Mouse (Mus musculus): ENCODE results near the gene Gm614.

Gene Gm614

DNA sequence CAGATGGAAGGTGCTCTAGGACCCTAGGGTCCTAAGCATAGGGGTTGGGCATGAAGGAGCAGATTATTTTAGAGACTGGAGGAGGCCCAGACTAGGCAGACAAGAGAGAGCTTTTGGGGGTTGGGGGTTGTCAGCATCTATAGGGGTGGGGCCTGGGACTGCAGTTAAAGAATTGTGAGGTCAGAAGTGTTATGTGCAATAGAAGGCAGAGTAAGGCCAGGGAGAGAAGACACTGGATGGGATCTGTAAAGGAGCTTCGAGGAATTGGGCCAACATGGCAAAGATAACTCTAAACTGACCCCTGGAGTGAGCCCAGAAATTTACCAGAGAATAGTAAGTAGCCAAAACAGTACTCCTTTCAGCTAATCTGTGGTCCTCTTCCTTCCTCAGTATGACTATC lies at the start of gene Gm614:
Gene Gm614, minus strand, starts transcription at position 101 of the 400 bp plus-strand sequence.
- no peak for DNase-seq (ENCODE audit: low spot score)

DNA sequence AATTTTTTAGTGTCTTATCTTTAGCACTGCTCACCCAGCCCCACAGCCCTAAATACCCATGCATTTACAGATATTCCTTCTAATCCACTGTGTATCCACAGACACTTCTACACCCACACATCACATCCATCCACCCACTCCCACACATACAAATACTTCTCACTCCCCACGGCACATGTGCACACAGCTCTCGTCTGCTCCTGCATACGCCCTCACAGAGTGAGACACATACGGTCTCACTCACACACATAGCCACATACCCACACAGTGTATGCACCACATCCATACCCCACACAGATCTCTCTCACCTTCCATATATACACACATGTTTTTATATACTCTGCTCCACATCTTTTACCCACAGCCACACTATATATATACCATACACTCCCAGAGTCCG lies 45.5 kb upstream of the Gm614 start:
- no peak for DNase-seq (ENCODE audit: low spot score)

DNA sequence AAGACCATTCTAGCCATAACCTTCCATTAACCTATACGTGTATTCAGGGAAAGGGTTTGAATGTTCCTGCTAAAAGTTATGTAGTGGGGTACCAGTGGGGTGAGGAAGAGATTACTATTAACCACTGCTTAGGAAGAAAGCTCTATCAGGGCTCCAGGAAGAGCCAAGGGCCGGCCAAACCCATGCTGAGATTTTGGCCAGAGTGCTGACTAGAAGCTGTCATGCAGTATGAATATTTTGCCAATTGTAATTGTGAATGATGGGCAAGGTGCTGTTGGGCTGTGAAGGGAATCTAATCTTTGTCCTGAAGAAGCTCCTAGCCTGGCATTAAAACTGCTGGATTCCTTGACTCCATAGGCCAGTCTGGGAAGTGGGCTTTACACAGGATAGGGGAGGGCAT lies 40.9 kb upstream of the Gm614 start:
- no peak for DNase-seq (ENCODE audit: low spot score)

DNA sequence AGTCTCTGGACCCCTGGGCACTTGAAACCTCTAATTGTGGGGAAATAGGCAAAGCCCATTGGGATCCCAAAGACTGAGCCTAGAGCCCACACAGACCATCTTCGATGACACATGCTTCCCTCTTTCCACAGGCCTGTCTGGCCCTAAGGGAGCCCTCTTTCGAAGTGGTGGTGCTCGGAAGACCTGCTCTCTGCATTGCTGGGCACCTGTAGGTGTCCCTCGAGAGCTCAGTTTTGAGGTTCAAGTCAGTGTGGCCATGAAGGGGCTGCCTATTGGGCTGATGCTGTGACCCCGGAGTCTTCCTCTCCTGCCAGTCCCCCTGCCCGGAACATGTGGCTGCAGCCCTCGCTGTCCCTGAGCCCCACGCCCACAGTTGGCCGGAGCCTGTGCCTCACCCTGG lies 37.9 kb upstream of the Gm614 start:
- DNase-seq (ENCODE audit: low spot score): no peak

DNA sequence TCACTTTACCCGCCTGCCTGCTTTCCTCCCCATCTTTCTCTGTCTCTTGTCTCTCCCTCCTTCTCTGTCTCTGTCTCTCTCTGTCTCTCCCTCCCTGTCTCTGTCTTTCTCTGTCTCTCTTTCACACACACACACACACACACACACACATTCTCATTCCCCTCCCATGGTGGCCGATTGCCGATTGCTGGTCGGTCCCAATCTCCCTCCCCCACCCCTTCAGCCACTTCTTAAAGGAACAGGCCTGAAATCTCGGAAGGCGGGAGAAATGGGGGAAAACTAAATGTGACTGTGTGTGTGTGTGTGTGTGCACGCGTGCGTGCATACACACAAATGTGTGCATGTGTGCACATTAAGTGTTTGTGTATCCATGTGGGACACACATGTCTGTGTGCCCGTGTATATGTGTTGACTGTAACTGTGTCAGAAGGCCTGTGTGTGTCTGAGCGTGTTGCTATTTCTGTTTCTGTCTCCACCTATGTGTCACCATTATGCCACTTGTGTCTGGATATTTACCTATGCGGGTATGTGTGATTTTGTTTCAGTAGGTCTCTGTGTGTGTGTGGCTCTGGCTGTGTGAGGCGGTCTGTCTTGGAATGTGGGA lies 36.7 kb upstream of the Gm614 start:
- no peak for DNase-seq (ENCODE audit: low spot score)

DNA sequence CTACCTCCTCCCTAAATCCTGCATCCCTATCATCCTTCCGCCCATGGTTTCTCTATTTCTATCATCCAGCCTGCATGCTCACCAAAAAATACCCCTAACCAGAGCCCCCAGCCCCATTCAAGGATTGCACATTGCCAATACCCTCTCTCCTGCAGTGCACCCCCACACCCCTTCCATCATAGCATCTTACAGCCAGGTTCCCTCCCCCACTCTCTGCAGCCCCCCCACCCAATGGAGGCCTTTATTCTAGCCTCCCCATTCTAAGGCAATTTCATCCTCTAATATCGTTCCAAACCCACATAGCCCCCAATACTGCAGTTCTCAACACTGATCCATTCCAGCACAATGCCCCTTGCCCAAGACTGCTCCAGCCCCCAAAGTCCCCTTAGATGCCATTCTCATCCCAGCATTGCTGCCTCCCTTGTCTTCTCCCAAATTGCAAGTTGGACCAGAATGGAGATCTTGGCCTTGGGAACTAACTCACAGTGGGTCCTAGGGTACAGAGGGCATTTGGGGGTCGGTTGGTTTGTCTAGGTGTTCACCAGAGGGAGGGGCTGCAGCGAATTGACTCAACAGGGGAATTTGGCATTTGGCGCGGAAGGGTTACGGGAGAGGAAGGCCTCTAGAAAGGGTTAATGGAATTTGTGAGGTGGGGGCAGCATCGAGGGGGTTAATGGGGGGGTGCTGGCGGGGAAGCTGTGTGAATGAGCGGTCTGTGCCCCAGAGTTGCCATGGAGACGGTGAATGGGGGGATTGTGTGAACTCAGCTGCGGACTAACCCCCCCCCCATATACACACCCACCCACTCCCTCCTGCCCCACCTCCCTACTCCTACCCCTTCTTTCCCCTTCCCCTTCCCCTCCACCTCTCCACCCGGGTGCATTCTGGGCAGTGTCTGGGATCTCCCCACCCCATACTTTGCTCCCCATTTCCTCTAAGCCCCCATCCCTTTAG lies 36.0 kb upstream of the Gm614 start:
- no peak for DNase-seq (ENCODE audit: low spot score)

DNA sequence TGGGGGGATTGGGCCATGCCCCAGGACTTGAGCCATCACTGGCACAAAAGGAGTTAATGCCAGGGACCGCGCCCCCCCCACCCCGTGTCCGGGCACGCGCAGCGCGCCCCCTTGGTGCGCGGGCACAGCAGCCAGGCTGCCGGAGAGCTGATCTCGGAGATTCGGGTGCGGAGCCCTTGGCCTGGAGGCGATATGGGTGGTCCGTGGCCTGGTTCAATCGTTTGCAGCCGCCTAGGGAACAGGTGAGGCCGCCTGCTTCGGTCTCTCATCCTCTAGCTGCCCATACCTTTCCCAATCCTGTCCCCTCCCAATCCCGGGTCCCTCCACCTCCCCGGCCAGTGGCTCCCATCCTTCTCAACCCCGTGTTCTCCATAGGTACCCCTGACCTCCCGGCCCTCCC lies 35.3 kb upstream of the Gm614 start, which contains the start of gene Nlgn3:
Gene Nlgn3, plus strand, starts transcription at position 114 of the 400 bp plus-strand sequence.
- no peak for DNase-seq (ENCODE audit: low spot score)

DNA sequence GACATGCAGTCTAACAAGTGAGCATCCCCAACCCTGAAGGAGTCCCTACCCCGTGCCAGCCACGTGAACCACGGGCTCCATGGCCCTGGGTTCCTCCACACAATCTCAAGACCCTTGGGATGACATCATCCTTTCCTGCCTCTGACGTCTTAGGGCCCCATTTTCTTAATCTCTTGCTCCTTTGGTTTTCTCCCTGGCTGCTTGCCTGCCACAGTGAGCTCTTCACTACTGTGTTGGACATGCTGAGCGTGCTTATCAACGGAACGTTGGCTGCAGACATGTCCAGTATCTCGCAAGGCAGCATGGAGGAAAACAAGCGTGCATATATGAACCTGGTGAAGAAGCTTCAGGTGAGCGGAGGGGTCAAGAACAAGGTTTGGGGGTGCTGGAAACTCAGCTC lies 26.3 kb upstream of the Gm614 start:
- DNase-seq (ENCODE audit: low spot score): no peak

DNA sequence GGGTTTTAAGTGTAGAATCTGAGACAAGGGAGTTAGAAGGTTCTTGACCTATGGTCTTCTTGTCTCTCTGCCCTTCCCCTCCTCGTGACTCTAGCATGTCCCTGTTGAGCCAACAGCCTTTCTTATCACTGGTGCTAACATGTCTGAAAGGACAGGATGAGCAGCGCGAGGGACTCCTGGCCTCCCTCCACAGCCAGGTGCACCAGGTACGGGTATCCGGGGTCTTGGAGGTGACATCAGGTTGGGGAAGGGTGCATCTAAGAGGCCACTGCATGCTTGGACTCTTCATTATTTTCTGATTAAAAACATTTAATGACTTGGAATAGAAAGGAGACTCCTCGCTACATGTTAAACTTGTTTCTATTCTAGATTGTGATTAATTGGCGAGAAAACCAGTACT lies 25.2 kb upstream of the Gm614 start:
- no peak for DNase-seq (ENCODE audit: low spot score)

DNA sequence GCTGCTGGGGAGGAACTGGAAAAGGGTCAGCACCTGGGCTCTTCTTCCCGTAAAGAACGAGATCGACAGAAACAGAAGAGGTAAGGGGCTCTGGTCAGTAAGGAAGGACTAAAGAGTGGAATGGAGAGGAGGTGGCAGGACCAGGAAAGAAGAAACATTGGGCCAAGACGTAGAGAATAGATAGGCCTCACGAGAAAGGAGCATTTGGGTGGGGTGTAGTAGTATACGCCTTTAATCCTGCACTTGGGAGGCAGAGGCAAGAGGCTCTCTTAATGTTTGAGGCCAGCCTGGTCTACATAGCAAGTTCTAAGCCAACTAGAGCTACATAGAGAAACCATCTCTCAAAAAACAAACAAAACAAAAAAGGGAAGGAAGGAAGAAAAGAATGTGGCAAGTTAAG lies 24.6 kb upstream of the Gm614 start:
- no peak for DNase-seq (ENCODE audit: low spot score)

DNA sequence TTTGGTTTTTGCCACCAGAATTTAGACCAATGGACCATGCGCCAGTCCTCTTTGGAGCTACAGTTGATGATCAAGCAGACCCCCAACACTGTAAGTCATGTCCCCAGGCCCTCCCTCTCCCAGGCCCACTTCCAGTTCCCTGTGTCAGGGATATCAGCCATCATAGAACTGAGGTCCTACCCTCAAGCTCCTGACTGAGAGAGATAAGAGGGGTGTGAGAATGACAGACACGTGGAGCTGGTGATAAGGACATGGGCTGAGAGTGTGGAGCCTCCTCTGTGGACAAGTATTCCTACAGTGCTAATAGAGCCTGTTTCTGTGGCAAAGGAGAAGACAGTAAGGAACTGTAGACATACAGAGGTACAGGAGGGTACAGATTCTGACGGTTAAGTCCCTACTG lies 23.8 kb upstream of the Gm614 start:
- DNase-seq (ENCODE audit: low spot score): no peak

DNA sequence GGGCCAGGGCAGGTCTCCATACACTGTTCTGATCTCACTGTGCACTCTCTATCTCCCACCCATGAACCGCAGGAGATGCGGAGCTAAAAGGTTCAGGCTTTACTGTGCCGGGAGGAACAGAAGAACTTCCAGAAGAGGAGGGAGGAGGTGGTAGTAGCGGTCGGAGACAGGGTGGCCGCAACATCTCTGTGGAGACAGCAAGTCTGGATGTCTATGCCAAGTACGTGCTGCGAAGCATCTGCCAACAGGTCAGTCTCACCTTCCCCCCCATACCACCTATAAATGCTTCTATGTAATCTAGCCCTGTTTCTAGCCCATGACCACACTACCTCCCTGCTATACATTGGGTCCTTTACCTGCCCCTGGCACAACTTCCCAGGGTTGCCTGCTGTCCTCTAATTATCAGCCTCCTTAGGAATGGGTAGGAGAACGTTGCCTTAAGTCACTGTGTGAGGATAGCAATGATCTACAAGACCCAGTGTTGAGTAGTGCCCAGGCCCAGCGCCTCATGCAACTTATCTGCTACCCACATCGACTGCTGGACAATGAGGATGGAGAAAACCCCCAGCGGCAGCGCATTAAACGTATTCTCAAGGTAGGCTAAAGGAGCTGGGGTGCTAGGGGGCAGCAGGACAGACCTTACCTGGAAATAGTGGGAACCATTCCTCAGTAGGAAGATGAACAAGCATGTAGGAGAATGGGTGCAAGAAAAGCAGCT lies 22.3 kb upstream of the Gm614 start:
- DNase-seq (ENCODE audit: low spot score): no peak

DNA sequence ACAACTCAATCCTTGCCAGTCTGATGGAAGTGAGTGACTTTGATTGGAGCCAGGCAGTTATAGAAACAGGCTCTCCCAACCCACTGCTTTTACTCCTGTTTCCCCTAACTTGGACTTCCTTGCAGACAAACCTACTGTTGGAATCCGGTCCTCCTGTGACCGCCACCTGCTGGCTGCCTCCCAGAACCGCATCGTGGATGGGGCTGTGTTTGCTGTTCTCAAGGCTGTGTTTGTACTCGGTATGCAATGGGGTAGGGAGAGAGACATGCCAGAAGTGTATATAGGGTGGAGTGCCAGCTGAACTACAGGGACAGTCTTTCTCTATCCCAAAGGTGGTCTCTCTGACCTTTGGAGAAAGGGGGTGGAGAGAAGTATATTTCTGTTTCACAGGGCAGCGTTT lies 21.7 kb upstream of the Gm614 start:
- peak; percentile 70 for DNase-seq (ENCODE audit: low spot score)

DNA sequence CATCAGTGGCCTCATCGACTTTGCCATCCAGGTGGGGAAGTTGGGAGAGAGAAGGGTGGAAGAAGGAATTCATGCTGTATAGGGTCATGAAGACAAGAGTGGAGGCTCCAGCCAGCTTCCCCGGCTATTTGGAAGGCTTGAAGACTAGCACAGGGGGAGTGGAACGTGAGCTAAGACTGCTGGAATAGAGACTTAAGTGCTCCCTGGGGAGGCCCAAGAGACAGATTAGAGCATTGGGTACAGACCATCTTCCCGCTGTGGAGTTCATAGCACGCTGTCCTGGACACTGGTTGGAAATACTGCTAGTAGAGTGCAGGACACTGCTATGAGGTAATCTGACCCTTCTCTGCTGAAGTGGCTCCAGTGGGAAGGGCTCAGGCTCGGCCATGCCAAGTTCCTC lies 19.0 kb upstream of the Gm614 start:
- no peak for DNase-seq (ENCODE audit: low spot score)

DNA sequence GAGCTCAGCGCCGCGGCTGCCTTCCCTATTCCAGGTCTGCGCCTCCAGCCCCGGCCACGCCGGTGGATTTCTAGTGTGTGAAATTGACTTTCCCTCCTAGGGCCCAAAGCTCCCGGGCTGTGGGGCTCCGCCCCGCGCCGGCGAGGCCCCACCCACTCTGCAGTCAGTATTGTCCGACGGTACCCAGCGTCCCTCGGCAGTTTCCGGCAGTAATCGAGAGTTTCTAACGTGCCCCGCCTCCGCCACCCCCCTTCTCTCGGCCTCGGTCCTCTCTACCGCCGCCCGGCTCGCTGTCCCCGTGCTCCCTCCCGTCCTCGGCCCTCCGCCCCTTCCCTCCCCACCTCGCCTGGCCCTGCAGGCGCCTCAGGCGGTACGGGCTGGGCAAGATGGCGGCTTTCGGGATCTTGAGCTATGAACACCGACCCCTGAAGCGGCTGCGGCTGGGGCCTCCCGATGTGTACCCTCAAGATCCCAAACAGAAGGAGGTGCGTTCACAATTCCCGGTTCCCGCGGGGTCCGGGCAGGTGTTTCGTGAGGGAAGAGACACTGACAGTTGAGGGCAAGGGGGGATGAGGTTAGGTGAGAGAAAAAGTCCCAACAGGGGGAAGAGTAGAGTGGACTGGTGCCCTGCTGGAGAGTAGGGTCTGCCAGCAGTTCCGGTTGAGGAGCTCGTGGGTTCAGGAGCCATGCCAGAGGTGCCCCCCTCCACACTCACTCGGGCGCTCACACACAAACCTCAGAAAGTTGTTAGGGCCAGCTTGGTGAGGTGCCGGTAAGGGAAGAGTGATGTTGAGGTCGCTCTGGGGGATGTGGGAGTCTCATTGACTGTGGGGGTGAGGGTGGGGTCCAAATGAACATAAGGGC lies 10.3 kb upstream of the Gm614 start, which contains the start of gene Med12:
Gene Med12, plus strand, starts transcription at position 156 of the 864 bp plus-strand sequence.
- DNase-seq (ENCODE audit: low spot score): peak; percentile 87

DNA sequence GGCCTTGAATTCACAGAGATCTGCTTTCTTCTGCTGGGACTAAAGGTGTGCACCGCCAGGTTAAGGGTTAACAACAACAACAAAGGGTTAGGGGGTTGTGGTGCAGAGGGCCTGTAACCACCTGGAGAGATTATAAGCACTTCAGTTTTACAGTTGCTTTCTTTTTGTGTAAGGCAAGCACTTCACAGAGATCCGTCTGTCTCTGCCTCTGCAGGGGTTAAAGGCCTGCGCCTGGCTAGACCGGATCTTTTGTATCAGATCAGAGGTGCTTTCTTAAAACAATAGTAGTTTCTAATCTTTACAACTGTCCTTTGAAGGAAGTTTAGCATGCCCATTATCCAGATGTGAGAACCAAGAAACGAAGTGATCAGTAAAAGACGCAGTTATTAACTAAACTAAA lies 9.6 kb upstream of the Gm614 start:
- DNase-seq (ENCODE audit: low spot score): peak; percentile 41

DNA sequence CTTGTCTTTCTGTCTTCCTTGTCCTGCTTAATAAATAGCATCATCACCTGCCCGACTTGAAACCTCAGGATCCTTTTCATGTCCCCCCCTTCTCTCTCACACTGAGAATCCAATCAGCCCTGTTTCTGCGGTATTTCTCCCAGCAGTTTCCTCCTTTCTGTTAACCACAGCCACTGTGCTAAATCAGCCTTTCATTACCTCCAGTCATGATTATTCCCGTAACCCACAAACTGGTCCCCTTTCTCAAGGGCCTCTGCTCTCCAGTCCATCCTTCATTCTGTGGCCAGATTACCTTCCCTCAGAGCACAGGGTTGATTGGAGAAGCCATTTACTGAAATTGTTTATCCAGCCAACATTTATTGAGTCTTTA lies 4.9 kb upstream of the Gm614 start, which contains the start of gene Gm20489:
Gene Gm20489, minus strand, starts transcription at position 269 of the 370 bp plus-strand sequence.
- DNase-seq (ENCODE audit: low spot score): no peak

DNA sequence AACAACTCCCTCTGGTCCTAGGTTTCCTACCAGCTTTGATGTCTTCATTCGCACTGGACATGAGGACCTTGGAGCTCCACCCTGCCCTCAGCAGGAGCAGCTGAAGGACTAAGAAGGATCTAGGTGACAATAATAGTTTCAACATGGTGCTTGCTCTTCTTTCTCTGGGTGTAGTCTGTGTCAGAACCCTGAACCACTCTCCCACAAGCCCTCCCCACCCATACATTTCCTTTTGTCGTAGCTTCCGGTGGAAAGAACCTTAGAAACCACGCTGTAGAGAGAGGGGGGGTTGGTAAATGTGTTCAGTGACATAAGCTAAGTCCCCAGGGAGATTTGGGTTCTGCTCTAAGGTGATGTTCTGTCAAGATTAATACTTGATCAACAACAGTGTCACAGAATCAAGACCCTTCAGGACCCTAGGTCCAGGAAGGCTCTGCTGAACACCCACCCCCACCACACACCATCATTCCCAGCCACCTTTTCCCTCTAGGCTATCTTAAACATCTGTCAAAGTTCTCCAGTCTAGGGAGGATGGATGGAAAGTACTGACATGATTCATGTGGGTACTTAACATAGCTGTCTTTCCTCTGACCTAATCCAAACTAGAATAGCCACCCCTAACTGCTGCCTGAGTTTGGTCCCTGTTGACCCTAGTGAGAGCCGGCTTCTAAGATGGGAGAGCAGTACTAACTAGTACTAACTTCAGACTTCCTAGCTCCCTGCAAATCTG lies 4.4 kb upstream of the Gm614 start, which contains the start of gene Il2rg:
Gene Il2rg, minus strand, starts transcription at position 231 of the 730 bp plus-strand sequence.
- DNase-seq (ENCODE audit: low spot score): peak; percentile 86

DNA sequence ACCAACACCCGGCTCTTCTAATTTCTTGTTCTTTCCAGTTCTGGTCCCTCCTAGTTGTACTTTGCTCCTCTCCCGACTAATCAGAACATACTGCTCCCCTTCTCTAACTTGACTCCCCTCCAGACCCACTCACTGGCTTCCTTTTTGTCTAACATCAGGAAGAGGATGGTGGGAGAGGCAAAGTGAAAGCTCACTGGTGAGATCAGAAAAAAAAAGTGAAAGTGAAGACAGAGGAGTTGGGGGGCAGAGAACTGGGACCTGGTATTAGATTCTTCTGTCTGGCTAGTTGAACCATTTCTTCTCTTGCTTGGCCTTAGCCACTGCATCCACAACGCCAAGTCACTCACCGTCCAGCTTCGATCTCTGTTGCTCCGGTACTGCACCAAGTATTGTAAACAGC lies 2.8 kb upstream of the Gm614 start:
- DNase-seq (ENCODE audit: low spot score): no peak

DNA sequence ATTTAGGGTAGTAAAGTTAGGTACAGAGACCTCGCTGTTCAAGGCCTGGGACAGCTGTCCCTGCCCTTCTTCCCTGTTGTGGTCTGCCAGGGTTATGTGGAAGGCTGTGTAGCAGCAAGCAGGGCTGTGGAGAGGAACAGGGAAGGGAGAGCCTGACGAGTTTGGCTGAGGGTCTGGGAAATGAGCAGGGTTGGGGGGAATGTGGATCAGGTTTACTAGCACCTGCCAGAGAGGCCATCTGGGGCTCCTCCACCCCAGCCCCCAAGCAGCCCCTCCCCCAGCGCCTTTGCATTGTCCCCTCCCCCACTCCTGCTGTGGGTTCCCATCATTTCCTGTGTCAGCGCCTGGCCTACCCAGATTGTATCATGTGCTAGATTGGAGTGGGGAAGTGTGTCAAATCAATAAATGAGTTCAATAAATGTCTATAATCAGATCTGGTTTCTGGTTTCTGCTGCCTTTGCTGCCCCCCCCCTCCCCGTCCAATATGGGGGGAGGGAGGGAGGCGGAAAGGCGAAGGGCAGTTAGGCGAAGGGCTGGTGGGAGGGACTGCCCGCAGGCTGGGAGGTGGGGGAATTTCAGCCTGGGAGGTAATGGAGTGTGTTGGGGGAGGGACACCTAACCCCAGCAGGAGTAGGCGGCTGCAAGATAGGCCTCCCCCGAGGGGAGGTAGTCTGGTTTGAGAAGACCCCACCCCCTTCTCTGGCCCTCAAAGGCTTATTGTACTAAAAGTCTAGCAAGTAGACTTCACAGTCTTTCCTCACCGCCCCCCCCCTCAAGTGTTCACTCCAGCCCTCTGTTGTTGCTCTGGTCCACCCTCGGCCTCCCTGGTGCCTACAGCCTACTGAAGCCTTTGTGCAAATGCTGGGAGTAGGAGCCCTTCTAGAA lies 3.1 kb downstream of the Gm614 start:
- no peak for DNase-seq (ENCODE audit: low spot score)
